Mouse (Mus musculus) MEL (cell line): ENCODE results near the gene Epn3.

Experiments used
- CTCF ChIP-seq, 3 experiments: IDR thresholded peaks in 2 of 3; conservative IDR thresholded peaks in 1 of 3; 2 replicates each; pipeline ENCODE4 v1.5.1; 2011 to 2012; ENCODE audit warnings: low read length in 3 of 3, low read depth in 2 of 3, mild to moderate bottlenecking in 2 of 3, improper control_type of control experiment in 1 of 3, inconsistent platforms in 1 of 3, mixed read lengths in 1 of 3, moderate library complexity in 1 of 3; ENCODE audit not compliant: control insufficient read depth in 1 of 3, insufficient read depth in 1 of 3, poor library complexity in 1 of 3, severe bottlenecking in 1 of 3
- POLR2A ChIP-seq, 2 experiments: IDR thresholded peaks; 2 replicates each; pipeline ENCODE4 v1.6.1; 2011 to 2012; ENCODE audit warnings: low read length in 2 of 2, mild to moderate bottlenecking in 2 of 2, control low read depth in 1 of 2, improper control_type of control experiment in 1 of 2, low read depth in 1 of 2, moderate library complexity in 1 of 2; ENCODE audit not compliant: control insufficient read depth in 1 of 2, insufficient read depth in 1 of 2, poor library complexity in 1 of 2
- TAL1 ChIP-seq: IDR thresholded peaks from 2 replicates; pipeline ENCODE4 v1.6.1; 2012; ENCODE audit warnings: mild to moderate bottlenecking, inconsistent platforms, low read length, moderate library complexity, mixed read lengths
- UBTF ChIP-seq: IDR thresholded peaks from 2 replicates; pipeline ENCODE4 v1.6.1; 2012; ENCODE audit warnings: low read depth, mild to moderate bottlenecking, inconsistent platforms, low read length, improper control_type of control experiment, moderate library complexity, borderline replicate concordance; ENCODE audit not compliant: insufficient read depth

- TF ChIP-seq TAL1 (no peak), CTCF (IDR thresholded peaks at IDR 0.05 in 2 of 3, conservative IDR thresholded peaks at IDR 0.05 in 1 of 3; ENCODE audit: control insufficient read depth in 1 of 3, insufficient read depth in 1 of 3, low read depth in 2 of 3, low read length in 3 of 3, poor library complexity in 1 of 3, severe bottlenecking in 1 of 3) (no peak), POLR2A (IDR thresholded peaks at IDR 0.05; ENCODE audit: control insufficient read depth in 1 of 2, insufficient read depth in 1 of 2, low read depth in 1 of 2, low read length in 2 of 2, poor library complexity in 1 of 2) (no peak), UBTF (no peak)
These were observed 37.9 kb downstream of the Epn3 start for GRCm38 (mm10) chr11:94461856-94462255.
